Mouse (Mus musculus) heart, embryonic 11.5 days (tissue): ENCODE results near the gene Scarb2. TPM values are rescaled to one million over a fixed set of nuclear protein-coding genes. Genes with fewer than 3 reads are reported as not detected.
A peak's percentile ranks its signal among the peaks of the same experiment; 100 is the strongest.

ENCODE experiments used
- ATAC-seq: fragments of 200-750 bp; cut with Nextera tagmentation; replicated peaks from 2 replicates; pipeline ENCODE4 v1.8.0; 2017; ENCODE audit warnings: moderate library complexity; ENCODE audit not compliant: insufficient number of reproducible peaks, low FRiP score, low TSS enrichment
- H3K27ac ChIP-seq: fragments of 300-500 bp; sonication (generic); 2 replicates; pipeline ENCODE4 v1.5.1; 2014; ENCODE audit warnings: mild to moderate bottlenecking, low read depth, low read length
- H3K27me3 ChIP-seq: fragments of 300-500 bp; sonication (generic); 2 replicates; pipeline ENCODE4 v1.6.1; 2014; ENCODE audit warnings: mild to moderate bottlenecking, low read length, mixed read lengths; ENCODE audit not compliant: control insufficient read depth, insufficient read depth
- H3K36me3 ChIP-seq: fragments of 300-500 bp; sonication (generic); 2 replicates; pipeline ENCODE4 v1.6.1; 2014; ENCODE audit warnings: mild to moderate bottlenecking, low read length, moderate library complexity, mixed read lengths; ENCODE audit not compliant: control insufficient read depth, insufficient read depth
- H3K4me1 ChIP-seq: fragments of 300-500 bp; sonication (generic); 2 replicates; pipeline ENCODE4 v1.6.1; 2014; ENCODE audit warnings: low read length; ENCODE audit not compliant: control insufficient read depth, insufficient read depth
- H3K4me2 ChIP-seq: fragments of 300-500 bp; sonication (generic); 2 replicates; pipeline ENCODE4 v1.6.1; 2014; ENCODE audit warnings: mild to moderate bottlenecking, moderate library complexity
- H3K4me3 ChIP-seq: fragments of 300-500 bp; sonication (generic); 2 replicates; pipeline ENCODE4 v1.5.1; 2014; ENCODE audit warnings: low read depth, low read length
- H3K9ac ChIP-seq: fragments of 300-500 bp; sonication (generic); 2 replicates; pipeline ENCODE4 v1.6.1; 2014; ENCODE audit warnings: mild to moderate bottlenecking, low read depth, low read length, moderate library complexity
- H3K9me3 ChIP-seq: fragments of 300-500 bp; sonication (generic); replicated peaks from 2 replicates; pipeline ENCODE4 v1.6.1; 2016; ENCODE audit warnings: low read length; ENCODE audit not compliant: control insufficient read depth
- WGBS: fragments of 180-500 bp; shearing (Covaris S2); extraction: QIAGEN DNeasy Blood & Tissue Kit; methylation state at CpG from one replicate; pipeline ENCODE4 v1.1.7; 2014; ENCODE audit not compliant: insufficient replicate concordance; 5-methylcytosine and 5-hydroxymethylcytosine counted together
- polyA plus RNA-seq: library from polyadenylated mRNA; unstranded; fragments of >200 nt; fragmentation: Nextera tagmentation; extraction: Ambion mirVana; gene quantifications from 2 replicates; pipeline ENCODE4 v1.2.1, GENCODE M21; 2014

Scarb2 gene
- polyA plus RNA-seq, 1 experiment from 2014 or later, result 12.0 TPM

DNA sequence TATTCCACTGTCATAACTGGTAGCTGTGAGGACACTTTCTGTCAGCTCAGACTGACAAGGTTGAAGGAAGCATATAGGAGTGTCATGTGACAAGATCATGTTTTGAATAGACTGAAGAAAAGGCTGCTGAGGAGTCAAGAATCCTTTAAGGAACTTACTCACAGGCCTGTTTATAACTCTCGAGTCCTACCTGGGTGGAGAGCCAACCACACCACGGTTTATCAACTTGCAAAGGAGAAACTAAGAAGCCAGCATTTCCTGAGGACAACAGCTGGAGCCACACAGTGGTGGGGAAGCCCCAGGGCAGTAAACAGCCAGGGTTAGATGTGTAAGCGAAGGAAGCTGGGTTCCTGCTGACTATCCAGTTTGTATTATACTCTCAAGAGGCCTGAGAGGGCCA lies 7.3 kb downstream of the Scarb2 start:
- Histone ChIP-seq H3K4me1 (peaks cover 29% of the 10 kb centered on the region), H3K9ac (no peak overlapping the region), H3K36me3 (no peaks in the 10 kb centered on the region), H3K4me3 (no peak overlapping the region), H3K27ac (no peak overlapping the region), H3K9me3 (no peaks in the 10 kb centered on the region), H3K27me3 (no peaks in the 10 kb centered on the region), H3K4me2 (no peak overlapping the region)
- 60% methylated on average over 3 of the region's 3 CpGs for WGBS
- no peak for ATAC-seq

DNA sequence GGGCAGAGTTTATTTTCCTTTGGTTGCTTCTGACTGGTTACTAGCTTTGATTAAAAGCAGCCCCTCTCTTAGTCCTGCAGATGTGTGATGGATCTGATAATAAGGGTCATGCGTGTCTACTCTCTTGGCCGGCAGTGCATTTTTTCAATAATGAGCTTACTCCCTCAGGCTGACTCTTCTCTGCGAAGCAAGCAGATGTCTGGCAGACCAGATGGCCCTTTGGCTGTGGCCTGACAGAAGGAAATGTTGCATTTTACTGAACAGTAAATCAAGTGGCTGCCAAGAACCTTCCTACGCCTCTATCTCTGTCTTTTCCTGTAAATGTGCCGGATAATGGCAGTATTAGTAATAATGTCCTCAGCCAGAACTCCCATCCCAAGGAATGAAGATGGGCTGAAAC lies 8.0 kb downstream of the Scarb2 start:
- ATAC-seq, result no peak
- 48% methylated on average over 5 of the region's 5 CpGs for WGBS
- H3K4me3 ChIP-seq, result no peak overlapping the region
- H3K36me3 ChIP-seq, result no peaks in the 10 kb centered on the region
- H3K27me3 ChIP-seq, result no peaks in the 10 kb centered on the region
- no peaks in the 10 kb centered on the region for H3K9me3 ChIP-seq
- peaks cover 37% of the 10 kb centered on the region for H3K4me1 ChIP-seq
- H3K27ac ChIP-seq, result no peak overlapping the region
- no peak overlapping the region for H3K4me2 ChIP-seq
- no peak overlapping the region for H3K9ac ChIP-seq

DNA sequence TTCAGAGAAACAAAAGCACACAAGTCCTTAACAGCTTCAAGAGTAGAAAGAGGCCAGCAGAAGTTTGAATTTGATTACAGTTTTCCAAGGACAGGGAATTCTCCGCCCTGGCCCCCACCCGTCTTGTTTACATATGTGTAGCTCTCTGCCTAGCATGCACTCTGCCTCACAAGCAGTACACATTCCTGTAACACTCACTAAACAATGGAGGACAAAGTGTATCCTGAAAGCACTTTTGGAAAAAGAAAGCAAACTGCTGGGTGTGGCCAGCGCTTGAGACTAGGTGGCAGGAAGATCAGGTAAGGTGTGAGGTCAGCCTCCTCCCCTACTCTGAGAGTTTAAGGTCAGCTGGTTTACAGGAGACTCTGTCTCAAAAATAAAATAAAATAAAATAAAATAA lies 8.4 kb downstream of the Scarb2 start:
- Histone ChIP-seq H3K27me3 (no peaks in the 10 kb centered on the region), H3K4me1 (peaks cover 38% of the 10 kb centered on the region), H3K36me3 (no peaks in the 10 kb centered on the region), H3K27ac (no peak overlapping the region), H3K4me3 (no peak overlapping the region), H3K9me3 (no peaks in the 10 kb centered on the region), H3K9ac (no peak overlapping the region), H3K4me2 (no peak overlapping the region)
- WGBS, result 77% methylated on average over 3 of the region's 3 CpGs
- ATAC-seq, result no peak

DNA sequence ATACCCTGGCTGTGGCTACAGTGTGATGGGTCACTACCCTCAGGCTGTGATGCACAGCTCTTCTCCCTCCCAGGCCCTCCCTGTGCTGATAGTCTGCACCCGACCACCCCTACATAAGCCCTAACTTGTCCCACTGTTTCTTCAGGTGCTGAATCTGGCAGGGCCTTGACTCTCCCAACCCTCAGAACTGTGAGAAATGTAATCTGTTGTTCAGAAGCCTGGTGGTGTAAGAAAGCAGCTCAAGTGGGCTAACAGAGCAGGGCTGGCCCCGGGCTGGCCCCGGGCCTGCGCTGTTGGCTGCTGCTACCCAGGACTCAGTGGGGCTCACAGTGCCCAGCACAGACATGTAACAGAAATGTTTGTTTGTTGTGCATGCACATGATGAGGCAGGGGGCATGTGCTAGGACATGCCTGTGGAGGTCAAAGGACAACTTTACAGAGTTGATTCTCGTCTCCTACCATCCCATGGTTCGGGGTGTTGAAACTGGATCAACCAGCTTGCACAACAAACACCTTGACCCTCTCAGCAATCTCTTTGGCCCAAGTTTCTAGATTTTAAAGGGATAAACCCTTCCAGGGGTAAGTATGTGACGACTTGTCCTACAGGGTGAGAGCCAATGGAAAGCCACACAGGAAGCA lies 10.7 kb downstream of the Scarb2 start:
- Histone ChIP-seq H3K27ac (peak overlapping the region; percentile 15; the same call in 1 of the 2 replicates), H3K9ac (no peak overlapping the region), H3K27me3 (no peaks in the 10 kb centered on the region), H3K4me1 (peaks cover 40% of the 10 kb centered on the region), H3K4me2 (no peak overlapping the region), H3K4me3 (no peak overlapping the region), H3K9me3 (no peaks in the 10 kb centered on the region), H3K36me3 (no peaks in the 10 kb centered on the region)
- 81% methylated on average over 7 of the region's 7 CpGs for WGBS
- ATAC-seq, result no peak

DNA sequence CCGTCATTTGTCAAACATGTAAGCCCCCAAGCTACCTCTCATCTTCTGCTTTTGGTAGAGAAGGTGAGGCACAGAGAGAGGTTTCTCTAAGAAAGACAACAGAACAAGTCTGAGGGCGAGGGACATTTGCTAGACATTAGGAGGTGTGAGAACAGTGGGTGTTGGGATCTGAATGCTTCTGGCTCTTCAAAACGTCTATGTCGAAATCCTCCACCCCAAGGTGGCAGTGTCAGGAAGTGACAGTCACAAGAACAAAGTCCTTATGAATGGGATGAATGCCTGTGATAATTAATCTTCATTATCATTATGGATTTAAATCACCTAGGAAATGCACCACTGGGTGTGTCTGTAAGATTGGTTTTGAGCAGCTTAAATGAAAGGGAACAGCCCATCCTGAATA lies 11.3 kb downstream of the Scarb2 start:
- Histone ChIP-seq H3K36me3 (no peaks in the 10 kb centered on the region), H3K4me3 (no peak overlapping the region), H3K27me3 (no peaks in the 10 kb centered on the region), H3K4me1 (peaks cover 43% of the 10 kb centered on the region), H3K27ac (peak overlapping the region; percentile 15; the same call in 1 of the 2 replicates), H3K9ac (no peak overlapping the region), H3K9me3 (no peaks in the 10 kb centered on the region), H3K4me2 (no peak overlapping the region)
- ATAC-seq, result no peak
- WGBS, result 37% methylated on average over 4 of the region's 4 CpGs

DNA sequence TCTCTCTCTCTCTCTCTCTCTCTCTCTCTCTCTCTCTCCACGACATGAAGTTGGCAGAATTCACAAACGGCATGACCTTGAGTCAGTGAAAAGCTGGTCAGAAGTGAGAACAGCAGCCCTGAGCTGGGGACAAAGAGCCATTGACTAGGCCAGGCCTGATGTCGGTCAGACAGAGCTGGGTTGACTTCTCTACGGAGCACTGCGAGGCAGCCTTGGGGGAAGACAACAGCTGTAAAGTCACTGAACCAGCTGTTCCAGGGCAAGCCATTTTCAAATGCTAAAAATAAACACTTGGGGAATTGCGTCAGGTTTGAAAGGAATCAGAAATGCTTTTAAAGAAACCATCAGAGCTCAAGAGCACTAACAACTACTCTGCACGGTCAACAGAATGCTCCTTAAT lies 13.2 kb downstream of the Scarb2 start:
- Histone ChIP-seq H3K27me3 (no peaks in the 10 kb centered on the region), H3K9ac (0 out of 2 replicates have a peak overlapping the region, but pooled peaks have one; percentile 22), H3K36me3 (no peaks in the 10 kb centered on the region), H3K4me3 (no peak overlapping the region), H3K9me3 (no peaks in the 10 kb centered on the region), H3K4me1 (peaks cover 42% of the 10 kb centered on the region), H3K4me2 (no peak overlapping the region), H3K27ac (peak overlapping the region; percentile 62)
- 35% methylated on average over 7 of the region's 7 CpGs for WGBS
- ATAC-seq, result no peak

DNA sequence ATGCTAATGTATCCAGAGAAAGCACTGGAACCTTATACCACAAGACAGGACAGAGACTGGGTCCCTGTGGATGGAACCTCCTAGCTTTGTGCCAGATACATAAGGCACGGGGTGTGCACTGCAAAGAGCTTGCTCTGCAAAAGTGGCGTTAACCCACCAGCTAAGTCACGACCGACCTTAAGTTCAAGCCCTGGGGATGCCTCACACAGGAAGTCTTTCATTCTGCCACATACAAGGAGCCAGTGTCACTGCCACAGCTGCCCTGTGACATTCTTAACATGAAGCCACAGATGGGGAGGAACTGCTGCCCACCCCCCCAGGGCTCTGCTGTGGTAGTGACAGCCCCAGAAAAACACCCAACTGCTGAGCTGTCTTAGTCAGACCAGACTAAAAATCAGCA lies 15.9 kb downstream of the Scarb2 start:
- 55% methylated on average over 4 of the region's 4 CpGs for WGBS
- H3K4me1 ChIP-seq, result peaks cover 41% of the 10 kb centered on the region
- no peaks in the 10 kb centered on the region for H3K27me3 ChIP-seq
- no peaks in the 10 kb centered on the region for H3K36me3 ChIP-seq
- H3K9me3 ChIP-seq, result no peaks in the 10 kb centered on the region
- no peak overlapping the region for H3K27ac ChIP-seq
- no peak overlapping the region for H3K4me2 ChIP-seq
- no peak for ATAC-seq
- no peak overlapping the region for H3K9ac ChIP-seq
- H3K4me3 ChIP-seq, result no peak overlapping the region

DNA sequence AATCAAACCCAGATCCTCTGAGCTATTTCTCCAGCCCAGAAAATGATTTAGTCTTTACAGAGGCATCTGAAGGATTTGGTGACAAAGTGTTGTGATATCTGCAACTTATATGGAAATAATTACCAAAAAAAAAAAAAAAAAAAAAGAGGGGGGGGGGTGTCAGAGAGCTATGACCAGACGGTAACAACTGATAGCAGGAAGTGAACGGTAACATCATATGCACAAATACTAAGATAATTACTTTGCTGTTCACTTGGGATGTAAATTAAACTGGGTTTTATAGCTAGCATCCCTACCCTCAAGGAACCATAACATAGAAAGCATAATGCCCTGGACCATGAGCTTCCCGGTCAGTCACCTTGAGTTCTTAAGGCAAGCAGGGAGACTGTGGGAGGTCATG lies 16.3 kb downstream of the Scarb2 start:
- H3K4me2 ChIP-seq, result no peak overlapping the region
- no peak overlapping the region for H3K4me3 ChIP-seq
- 64% methylated on average over 3 of the region's 3 CpGs for WGBS
- no peaks in the 10 kb centered on the region for H3K36me3 ChIP-seq
- no peak overlapping the region for H3K27ac ChIP-seq
- no peaks in the 10 kb centered on the region for H3K27me3 ChIP-seq
- no peak overlapping the region for H3K9ac ChIP-seq
- peaks cover 36% of the 10 kb centered on the region for H3K4me1 ChIP-seq
- no peak for ATAC-seq
- H3K9me3 ChIP-seq, result no peaks in the 10 kb centered on the region

DNA sequence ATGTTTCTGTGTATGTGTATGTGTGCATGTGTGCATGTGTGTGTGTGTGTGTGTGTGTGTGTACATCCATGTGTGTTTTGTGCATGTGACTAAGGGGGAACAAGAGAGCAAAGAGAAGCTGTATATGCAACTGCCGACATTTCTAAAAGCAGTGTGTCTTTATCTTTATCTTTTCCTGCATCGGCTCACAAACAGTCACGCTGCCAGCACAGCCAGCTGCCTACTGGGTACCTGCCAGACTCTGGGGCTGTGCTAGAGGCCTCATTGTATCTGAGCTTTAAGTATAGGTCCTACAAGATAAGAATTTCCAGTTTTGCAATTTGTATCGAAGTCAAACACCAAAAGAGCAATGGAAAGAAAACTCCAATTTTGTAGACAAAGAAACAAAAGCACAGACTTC lies 17.1 kb downstream of the Scarb2 start:
- H3K36me3 ChIP-seq, result no peaks in the 10 kb centered on the region
- H3K4me3 ChIP-seq, result no peak overlapping the region
- no peak for ATAC-seq
- WGBS, result 23% methylated on average over 4 of the region's 4 CpGs
- no peaks in the 10 kb centered on the region for H3K9me3 ChIP-seq
- no peak overlapping the region for H3K9ac ChIP-seq
- H3K27me3 ChIP-seq, result no peaks in the 10 kb centered on the region
- peaks cover 29% of the 10 kb centered on the region for H3K4me1 ChIP-seq
- no peak overlapping the region for H3K4me2 ChIP-seq
- H3K27ac ChIP-seq, result no peak overlapping the region
